Mouse (Mus musculus) Patski (cell line): ENCODE data around the gene Cfap299. TPM values are rescaled to one million over a fixed set of nuclear protein-coding genes. Genes with fewer than 3 reads are reported as not detected.

Experiments
- ATAC-seq: fragments of 100-300 bp; one replicate; pipeline ENCODE4 v1.8.0; 2021
- CTCF ChIA-PET: fragments of 350-600 bp; sonication (Branson Sonifier 250); formaldehyde crosslinking; loops from one replicate; lab custom pipeline; 2022; ENCODE audit warnings: inconsistent platforms; lab: Charles Lee
- POLR2A ChIA-PET: fragments of 350-600 bp; sonication (Branson Sonifier 250); formaldehyde crosslinking; loops from one replicate; lab custom pipeline; 2022; ENCODE audit warnings: antibody characterized with exemption, inconsistent platforms; lab: Charles Lee
- DNase-seq: peaks from one replicate; pipeline ENCODE4 v3.0.0-alpha.2; 2011; ENCODE audit warnings: low read depth, low spot score
- H3K27me3 ChIP-seq: fragments of 371-371 bp; one replicate; pipeline ENCODE4 v1.5.1; 2021
- CTCF ChIP-seq: fragments of 100-300 bp; IDR thresholded peaks from one replicate; pipeline ENCODE4 v1.5.1; 2021
- in situ Hi-C: fragments of 300-500 bp; cut with MboI; formaldehyde crosslinking; loops from 3 replicates; pipeline ENCODE4 v1.11.1; 2018; ENCODE audit warnings: low pct_unique_long_range_greater_than_20kb, mixed read lengths
- polyA plus RNA-seq: library from polyadenylated mRNA; unstranded; gene quantifications from one replicate; pipeline ENCODE4 v1.2.3, GENCODE M21; 2021

Cfap299 gene
- polyA plus RNA-seq, 1 experiment from 2014 or later, result 0.23 TPM

DNA sequence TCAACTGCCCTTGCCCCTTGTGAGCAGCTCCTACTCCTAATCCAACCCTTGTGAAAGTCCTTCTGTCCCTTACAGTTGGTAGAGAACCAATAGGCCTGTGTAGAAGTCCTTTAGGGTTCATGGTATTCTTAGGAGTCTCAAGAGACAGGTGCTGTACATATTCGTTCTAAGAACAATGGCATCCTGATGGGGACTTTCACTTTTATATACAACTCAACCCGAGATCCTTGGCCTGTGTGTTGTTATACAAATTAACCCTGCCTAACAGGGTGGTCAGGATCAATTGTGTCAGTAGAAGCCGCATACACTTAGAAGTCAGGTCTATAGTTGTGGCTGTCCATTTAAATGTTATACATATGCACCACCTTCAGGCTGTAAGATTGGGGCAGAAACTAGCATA, 109.6 kb downstream of the Cfap299 start:
- no peak for TF ChIP-seq CTCF
- ChIA-PET CTCF (no interaction called here), POLR2A (no interaction called here)
- DNase-seq, result no peak
- H3K27me3 ChIP-seq, result no peaks in the 10 kb centered on the region
- no peak for ATAC-seq
- in situ Hi-C loops, result no loop called here

DNA sequence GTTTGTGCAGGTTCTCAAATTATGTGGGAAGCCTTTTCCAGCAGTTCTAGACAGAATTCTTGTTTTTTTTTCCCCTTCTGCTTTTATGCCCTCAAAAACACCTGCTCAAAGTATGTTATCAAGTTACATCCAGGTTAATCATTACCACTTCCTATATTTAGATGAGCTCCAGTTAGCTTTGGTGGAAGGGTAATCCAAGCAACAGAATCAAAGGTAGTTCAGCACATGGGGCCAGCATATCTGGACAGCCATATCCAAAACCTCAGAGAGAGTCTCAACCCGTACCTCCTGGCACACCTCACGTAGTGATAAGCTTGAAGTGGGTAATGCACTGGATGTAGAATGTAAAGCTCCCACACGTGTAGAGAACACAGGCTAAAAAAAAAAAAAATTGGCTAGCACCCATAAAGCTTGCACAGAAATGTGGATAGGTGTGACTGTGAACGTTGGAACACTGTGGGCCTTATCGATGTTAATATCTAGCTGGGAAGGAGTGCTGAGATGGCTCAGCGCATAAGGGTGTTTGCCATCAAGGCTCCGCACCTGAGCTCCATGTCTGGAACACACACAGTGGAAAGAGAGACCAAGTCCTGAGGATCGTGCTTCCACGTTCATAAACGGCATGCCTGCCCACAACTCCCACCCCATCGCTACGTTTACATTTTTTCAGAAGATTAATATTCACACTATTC, 117.8 kb downstream of the Cfap299 start:
- in situ Hi-C loops, result no loop called here
- ChIA-PET CTCF (interaction anchor here (1.7 kb wide), 1 partner anchor 9 kb away, joined by 4 read pairs; no protein-coding TSS in a partner anchor), POLR2A (no interaction called here)
- DNase-seq (no peak), ATAC-seq (no peak)
- no peaks in the 10 kb centered on the region for H3K27me3 ChIP-seq
- no peak for TF ChIP-seq CTCF

DNA sequence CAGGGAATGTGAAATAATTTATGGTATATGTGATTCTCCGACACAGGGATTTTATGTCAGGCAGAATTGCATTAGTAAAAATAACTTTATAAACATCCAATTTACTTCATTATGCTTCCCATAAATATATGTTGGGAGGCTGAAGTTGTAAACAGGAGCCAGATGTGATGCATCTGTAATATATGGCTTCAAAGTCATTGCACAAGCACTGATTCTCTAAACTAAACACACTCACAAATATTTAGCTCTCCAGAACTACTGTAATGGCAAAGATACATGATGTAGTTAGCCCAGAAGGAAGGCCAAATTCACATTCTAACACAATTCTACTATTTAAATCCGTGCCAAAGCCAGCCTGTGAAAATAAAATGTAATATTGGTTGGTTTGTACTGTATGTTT, 120.8 kb downstream of the Cfap299 start:
- no peak for DNase-seq
- TF ChIP-seq CTCF, result no peak
- CTCF ChIA-PET, result interaction anchor here (0.9 to 1.6 kb wide), 3 partner anchors 9 to 36 kb away, joined by 3 to 5 read pairs (median 3); no protein-coding TSS in a partner anchor
- no peak for ATAC-seq
- POLR2A ChIA-PET, result no interaction called here
- in situ Hi-C loops, result no loop called here
- no peaks in the 10 kb centered on the region for H3K27me3 ChIP-seq

DNA sequence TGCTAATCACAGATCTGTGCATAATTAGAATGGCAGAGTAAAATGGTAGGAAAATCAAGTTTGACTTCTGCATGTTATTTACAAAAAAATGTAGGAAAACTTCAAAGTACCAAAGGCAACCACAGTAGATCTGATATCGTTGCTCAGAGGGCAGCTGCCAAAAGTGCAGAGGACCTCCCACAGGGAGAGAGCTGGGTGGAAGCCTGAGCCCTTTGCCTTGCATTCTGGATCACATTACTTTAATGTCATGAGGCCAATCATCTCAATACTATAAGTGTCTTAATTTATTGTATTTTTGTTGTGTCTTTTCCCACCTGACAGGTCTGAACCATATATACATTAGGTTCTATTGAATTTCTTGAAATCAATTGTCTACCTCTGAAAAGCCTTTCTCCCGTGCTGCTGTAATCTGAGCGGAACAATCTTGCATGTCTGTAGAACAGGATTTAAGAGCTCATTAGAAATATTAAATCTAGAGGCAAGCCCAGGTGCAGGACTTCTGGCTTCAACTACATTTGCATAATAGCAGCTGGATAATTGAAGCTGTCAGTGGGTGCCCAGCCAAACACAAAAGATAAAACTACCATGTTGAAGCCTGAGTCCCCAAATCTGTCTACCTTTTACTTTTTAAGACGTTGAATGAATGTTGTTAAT, 137.9 kb downstream of the Cfap299 start:
- no peak for ATAC-seq
- in situ Hi-C loops, result no loop called here
- DNase-seq, result no peak
- ChIA-PET POLR2A (interaction anchor here (0.6 kb wide), 1 partner anchor 18 kb away, joined by 7 read pairs; no protein-coding TSS in a partner anchor), CTCF (interaction anchor here (1.1 to 2.8 kb wide), 2 partner anchors 9 to 18 kb away, joined by 3 to 8 read pairs; no protein-coding TSS in a partner anchor)
- TF ChIP-seq CTCF, result no peak
- H3K27me3 ChIP-seq, result no peaks in the 10 kb centered on the region

DNA sequence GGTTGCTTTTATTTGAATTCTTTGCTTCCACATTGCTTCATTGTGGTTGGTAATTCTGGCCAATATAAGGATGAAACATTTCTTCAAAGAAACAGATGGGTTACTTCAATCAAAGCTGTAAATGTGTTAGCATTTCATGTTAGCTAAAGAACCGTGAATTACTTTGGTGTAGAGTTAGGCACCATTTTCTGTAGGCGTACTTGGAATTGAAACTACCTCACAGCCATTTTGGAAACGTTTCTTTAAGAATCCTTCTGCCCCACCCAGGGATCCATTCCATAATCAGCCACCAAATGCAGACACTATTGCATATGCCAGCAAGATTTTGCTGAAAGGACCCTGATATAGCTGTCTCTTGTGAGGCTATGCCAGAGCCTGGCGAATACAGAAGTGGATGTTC, 140.9 kb downstream of the Cfap299 start:
- TF ChIP-seq CTCF, result no peak
- in situ Hi-C loops, result no loop called here
- no peaks in the 10 kb centered on the region for H3K27me3 ChIP-seq
- ChIA-PET POLR2A (no interaction called here), CTCF (no interaction called here)
- DNase-seq (no peak), ATAC-seq (no peak)

DNA sequence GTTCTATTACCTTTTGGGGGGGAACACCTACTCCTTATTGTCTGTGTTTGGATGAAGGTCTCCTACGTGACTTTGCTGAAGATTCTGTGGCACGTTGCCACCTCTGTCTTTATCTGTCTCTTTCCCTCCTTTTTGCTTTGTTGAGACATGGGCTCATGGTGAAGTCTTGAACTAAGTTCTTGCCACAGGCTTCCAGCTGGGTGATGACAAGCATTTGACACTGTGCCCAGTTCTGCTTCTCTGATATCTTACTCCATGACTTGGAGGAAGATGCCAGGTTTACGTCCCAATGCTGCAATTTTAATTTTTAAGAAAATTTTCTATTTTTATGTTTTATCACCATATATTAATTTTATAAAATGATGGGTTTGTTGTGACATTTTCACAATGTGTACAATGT, 147.4 kb downstream of the Cfap299 start:
- ATAC-seq (no peak), DNase-seq (no peak)
- in situ Hi-C loops, result no loop called here
- TF ChIP-seq CTCF, result no peak
- ChIA-PET CTCF (no interaction called here), POLR2A (no interaction called here)
- no peaks in the 10 kb centered on the region for H3K27me3 ChIP-seq

- no peaks in the 10 kb centered on the region for H3K27me3 ChIP-seq
- no peak for DNase-seq
- ChIA-PET POLR2A (no interaction called here), CTCF (no interaction called here)
- TF ChIP-seq CTCF, result no peak
- in situ Hi-C loops, result no loop called here
- ATAC-seq, result no peak
Measured at GRCm38 (mm10) chr5:98477261-98477660, 148.2 kb downstream of the Cfap299 start.

DNA sequence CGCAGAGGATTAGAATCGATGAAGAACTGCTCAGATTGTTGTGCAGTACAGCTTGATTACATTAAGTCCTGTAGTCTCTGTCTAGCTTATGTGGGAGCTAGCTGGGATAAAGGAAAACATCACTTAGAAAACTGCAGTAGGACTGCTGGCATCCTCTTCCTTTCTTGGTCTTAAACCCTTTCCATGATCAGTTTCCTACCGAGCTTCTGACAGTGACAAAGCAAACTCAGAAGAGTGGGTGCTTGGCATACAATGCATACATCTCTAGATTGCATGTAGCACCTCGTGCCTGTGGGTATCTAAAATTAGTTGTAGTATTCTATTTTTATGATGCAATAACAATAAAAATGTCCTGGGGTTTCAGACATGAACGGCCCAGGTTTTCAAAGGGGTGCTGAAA, 154.4 kb downstream of the Cfap299 start:
- TF ChIP-seq CTCF, result no peak
- CTCF ChIA-PET, result interaction anchor here (1.3 kb wide), 1 partner anchor 26 kb away, joined by 5 read pairs; no protein-coding TSS in a partner anchor

DNA sequence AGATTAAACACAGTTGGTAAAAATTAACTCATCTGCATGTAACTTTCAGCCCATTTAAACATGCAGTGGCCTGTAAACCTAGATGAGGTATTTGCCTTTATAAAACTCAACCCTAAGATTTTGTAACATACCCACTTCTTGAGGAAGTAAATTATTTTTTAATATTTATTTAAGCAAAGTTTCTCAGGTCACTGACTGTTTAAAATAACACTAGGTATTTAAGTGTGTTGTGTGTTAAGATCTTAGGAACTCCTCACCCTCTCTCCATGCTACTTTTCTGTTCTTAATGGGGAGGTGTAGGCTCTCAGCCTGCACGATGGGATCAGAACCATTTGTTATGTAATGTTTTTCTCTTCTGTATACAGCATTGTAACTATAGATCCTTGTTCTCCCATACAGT, 156.1 kb downstream of the Cfap299 start:
- TF ChIP-seq CTCF, result no peak
- ChIA-PET CTCF (interaction anchor here (1.0 to 1.9 kb wide), 7 partner anchors 13 to 59 kb away, joined by 3 to 5 read pairs (median 3); no protein-coding TSS in a partner anchor), POLR2A (interaction anchor here (0.6 to 0.8 kb wide), 2 partner anchors 13 to 78 kb away, joined by 3 to 5 read pairs; no protein-coding TSS in a partner anchor)
- in situ Hi-C loops, result no loop called here
- H3K27me3 ChIP-seq, result no peaks in the 10 kb centered on the region
- ATAC-seq (no peak), DNase-seq (no peak)

More for the DNA sequence above, 154.4 kb downstream of the Cfap299 start:
- no peak for DNase-seq
- no peak for ATAC-seq
- in situ Hi-C loops, result no loop called here
- POLR2A ChIA-PET, result no interaction called here
- no peaks in the 10 kb centered on the region for H3K27me3 ChIP-seq

GRCm38 (mm10) chr5:98498317-98498716, 169.2 kb downstream of the Cfap299 start:
- no peaks in the 10 kb centered on the region for H3K27me3 ChIP-seq
- ChIA-PET CTCF (interaction anchor here (1.0 to 1.2 kb wide), 2 partner anchors 13 to 29 kb away, joined by 3 read pairs; no protein-coding TSS in a partner anchor), POLR2A (no interaction called here)
- TF ChIP-seq CTCF, result no peak
- DNase-seq (no peak), ATAC-seq (no peak)
- in situ Hi-C loops, result no loop called here

DNA sequence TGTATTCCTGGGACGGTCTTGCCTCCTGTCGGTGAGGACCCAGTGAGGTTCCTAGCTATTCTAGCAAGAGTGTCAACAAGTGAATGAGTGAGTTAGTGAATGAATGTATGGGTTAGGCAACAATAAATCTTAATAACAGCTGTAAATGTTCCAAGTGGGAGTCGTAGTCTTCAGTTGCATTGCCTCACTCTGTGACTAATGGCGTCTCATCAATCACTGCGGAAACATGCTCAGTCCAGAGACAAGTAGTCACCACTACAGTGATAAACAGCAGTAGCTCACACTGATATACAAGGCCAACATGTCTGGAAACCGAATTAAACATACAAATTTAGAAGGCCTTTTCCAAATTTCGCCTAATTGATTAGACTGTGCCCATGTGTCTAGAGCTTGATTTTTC, 187.1 kb downstream of the Cfap299 start:
- TF ChIP-seq CTCF, result no peak
- DNase-seq (no peak), ATAC-seq (no peak)
- POLR2A ChIA-PET, result no interaction called here
- CTCF ChIA-PET, result interaction anchor here (1.0 to 1.4 kb wide), 3 partner anchors 9 to 168 kb away, joined by 3 to 6 read pairs (median 4); no protein-coding TSS in a partner anchor
- H3K27me3 ChIP-seq, result no peaks in the 10 kb centered on the region
- in situ Hi-C loops, result no loop called here
